Mouse (Mus musculus) cerebellum, adult 2 months (tissue): ENCODE data around the gene Clcn3.

ENCODE experiments used
- CTCF ChIP-seq: fragments of 200-500 bp; IDR thresholded peaks from 2 replicates; pipeline ENCODE4 v1.5.1; 2011; ENCODE audit warnings: low read depth, mild to moderate bottlenecking, control low read depth, low read length, moderate library complexity, borderline replicate concordance; ENCODE audit not compliant: insufficient read depth
- POLR2A ChIP-seq: fragments of 200-500 bp; IDR thresholded peaks from 2 replicates; pipeline ENCODE4 v1.6.1; 2011; ENCODE audit warnings: low read length, control low read depth, borderline replicate concordance; ENCODE audit not compliant: insufficient read depth

GRCm38 (mm10) chr8:60900147-60900546, 83.0 kb downstream of the Clcn3 start:
- TF ChIP-seq POLR2A (no peak), CTCF (no peak)
